Mouse (Mus musculus): ENCODE results near the gene Zfp420. TPM values are rescaled to one million over a fixed set of nuclear protein-coding genes. Genes with fewer than 3 reads are reported as not detected.

Zfp420 gene
- polyA plus RNA-seq, 1 experiment from 2014 or later, result 3.3 TPM

DNA sequence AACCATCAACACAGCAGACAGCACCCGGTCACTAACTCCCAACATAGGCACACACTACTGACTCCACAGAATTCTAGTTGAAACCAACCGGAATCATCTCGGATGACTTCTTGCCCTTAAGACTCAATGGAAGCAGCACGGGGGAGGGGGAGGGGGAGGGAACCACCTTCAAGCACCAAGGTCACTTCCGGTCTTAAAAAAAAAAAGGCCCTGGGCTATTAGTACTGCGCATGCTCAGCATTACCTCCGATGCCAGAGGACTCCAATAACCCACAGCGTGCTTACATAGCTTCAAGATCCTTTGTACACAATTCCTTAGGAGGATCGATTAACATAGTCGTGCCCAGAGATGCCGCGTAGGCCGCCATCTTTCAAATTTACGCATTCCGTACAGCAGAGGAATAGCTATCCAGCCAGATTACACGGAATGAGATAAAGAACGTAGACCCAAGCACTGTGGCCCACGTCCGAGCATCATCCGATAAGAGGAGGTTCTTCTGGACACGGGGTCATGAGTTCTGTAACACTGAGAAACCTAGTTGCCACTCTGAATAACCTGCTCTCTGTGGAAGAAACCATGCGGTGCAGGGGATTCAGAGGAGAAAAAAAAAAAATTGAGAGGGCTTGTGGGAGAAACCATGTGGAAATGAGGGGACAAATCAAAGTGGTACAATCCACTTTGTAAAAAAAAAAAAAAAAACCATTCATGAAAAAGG is 46.3 kb downstream of the Zfp420 start, which contains the start of gene Zfp27:
Zfp27 (minus strand) TSS at position 607 of the 716 bp plus-strand sequence.
- Histone ChIP-seq H3K9ac (replicated peaks; ENCODE audit: low read depth) (peak within 1 kb of the TSS; percentile 56), H3K9me3 (ENCODE audit: low read length) (no peaks in the 10 kb centered on the region), H3K27ac (ENCODE audit: low read length) (peak within 1 kb of the TSS; percentile 93), H3K27me3 (replicated peaks; ENCODE audit: insufficient read depth, low read length) (no peaks in the 10 kb centered on the region), H3K4me1 (ENCODE audit: insufficient read depth, low read depth, low read length) (no peaks in the 10 kb centered on the region), H3K36me3 (ENCODE audit: insufficient read depth, low read length) (no peaks in the 10 kb centered on the region), H3K4me2 (replicated peaks; ENCODE audit: low read depth, low read length) (peak within 1 kb of the TSS; percentile 67), H3K4me3 (ENCODE audit: low read depth, low read length) (peak within 1 kb of the TSS; percentile 63)
- WGBS, result under 1% methylated on average over 22 of the region's 22 CpGs
- DNase-seq (ENCODE audit: low spot score) (peak; percentile 95), ATAC-seq (peak; percentile 69)
- peak; percentile 49; the same call in 1 of the 2 replicates for TF ChIP-seq EP300 (IDR thresholded peaks at IDR 0.05)
- TF ChIP-seq CTCF (IDR thresholded peaks at IDR 0.05), result no peak

DNA sequence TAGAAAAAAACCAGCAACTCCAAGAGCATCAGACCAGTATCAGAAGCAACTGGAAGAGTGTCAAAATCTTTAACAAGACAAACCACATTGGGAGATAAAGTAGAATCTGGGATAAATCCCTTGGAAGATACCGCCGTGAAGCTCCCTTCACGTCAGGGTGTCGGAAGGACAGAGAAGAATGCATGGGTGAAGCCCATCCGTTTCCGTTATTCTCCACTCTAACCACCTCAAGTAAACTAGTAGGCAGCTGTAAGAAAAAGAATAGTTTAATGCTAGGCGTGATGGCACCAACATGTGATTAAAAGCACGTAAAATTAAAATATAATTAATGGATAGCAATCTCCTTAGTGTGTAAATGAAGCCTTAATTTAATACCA is 46.9 kb downstream of the Zfp420 start:
- Histone ChIP-seq H3K27ac (ENCODE audit: low read length) (peak overlapping the region; percentile 93), H3K9ac (replicated peaks; ENCODE audit: low read depth) (no peak overlapping the region)
- no peak for DNase-seq (ENCODE audit: low spot score)

DNA sequence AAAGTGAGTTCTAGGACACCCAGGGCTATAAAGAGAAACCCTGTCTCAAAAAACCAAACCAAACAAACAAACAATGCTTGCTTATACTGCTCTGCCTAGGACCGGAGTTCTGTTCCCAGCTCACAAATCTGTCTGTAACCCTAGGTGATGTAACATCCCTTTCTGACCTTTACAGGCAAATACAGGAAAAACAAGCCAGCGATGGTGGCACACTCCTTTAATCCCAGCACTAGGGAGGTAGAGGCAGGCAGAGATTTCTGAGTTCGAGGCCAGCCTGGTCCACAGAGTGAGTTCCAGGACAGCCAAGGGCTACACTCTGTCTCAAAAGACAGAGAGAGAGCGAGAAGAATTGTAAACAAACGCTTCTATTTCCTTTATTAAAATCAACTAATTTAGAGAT is 47.4 kb downstream of the Zfp420 start:
- ATAC-seq (no peak), DNase-seq (ENCODE audit: low spot score) (no peak)
- no peaks in the 10 kb centered on the region for H3K27me3 ChIP-seq (replicated peaks; ENCODE audit: insufficient read depth, low read length)
- no peak overlapping the region for H3K27ac ChIP-seq (ENCODE audit: low read length)
- no peaks in the 10 kb centered on the region for H3K9me3 ChIP-seq (ENCODE audit: low read length)
- H3K36me3 ChIP-seq (ENCODE audit: insufficient read depth, low read length), result no peaks in the 10 kb centered on the region
- H3K4me2 ChIP-seq (replicated peaks; ENCODE audit: low read depth, low read length), result no peak overlapping the region; the same call in 1 of the 2 replicates
- H3K9ac ChIP-seq (replicated peaks; ENCODE audit: low read depth), result no peak overlapping the region
- H3K4me3 ChIP-seq (ENCODE audit: low read depth, low read length), result no peak overlapping the region; the same call in 1 of the 2 replicates
- 90% methylated on average over 5 of the region's 5 CpGs for WGBS
- no peak for TF ChIP-seq CTCF (IDR thresholded peaks at IDR 0.05)
- no peak for TF ChIP-seq EP300 (IDR thresholded peaks at IDR 0.05)
- H3K4me1 ChIP-seq (ENCODE audit: insufficient read depth, low read depth, low read length), result no peaks in the 10 kb centered on the region

More for the DNA sequence above, 46.9 kb downstream of the Zfp420 start:
- TF ChIP-seq CTCF (IDR thresholded peaks at IDR 0.05), result no peak
- peak; percentile 26; the same call in 1 of the 2 replicates for TF ChIP-seq EP300 (IDR thresholded peaks at IDR 0.05)
- WGBS, result 18% methylated on average over 8 of the region's 8 CpGs
- H3K4me2 ChIP-seq (replicated peaks; ENCODE audit: low read depth, low read length), result peak overlapping the region; percentile 67
- no peaks in the 10 kb centered on the region for H3K27me3 ChIP-seq (replicated peaks; ENCODE audit: insufficient read depth, low read length)
- no peak for ATAC-seq
- peak overlapping the region; percentile 63 for H3K4me3 ChIP-seq (ENCODE audit: low read depth, low read length)
- no peaks in the 10 kb centered on the region for H3K36me3 ChIP-seq (ENCODE audit: insufficient read depth, low read length)
- H3K4me1 ChIP-seq (ENCODE audit: insufficient read depth, low read depth, low read length), result no peaks in the 10 kb centered on the region
- H3K9me3 ChIP-seq (ENCODE audit: low read length), result no peaks in the 10 kb centered on the region

DNA sequence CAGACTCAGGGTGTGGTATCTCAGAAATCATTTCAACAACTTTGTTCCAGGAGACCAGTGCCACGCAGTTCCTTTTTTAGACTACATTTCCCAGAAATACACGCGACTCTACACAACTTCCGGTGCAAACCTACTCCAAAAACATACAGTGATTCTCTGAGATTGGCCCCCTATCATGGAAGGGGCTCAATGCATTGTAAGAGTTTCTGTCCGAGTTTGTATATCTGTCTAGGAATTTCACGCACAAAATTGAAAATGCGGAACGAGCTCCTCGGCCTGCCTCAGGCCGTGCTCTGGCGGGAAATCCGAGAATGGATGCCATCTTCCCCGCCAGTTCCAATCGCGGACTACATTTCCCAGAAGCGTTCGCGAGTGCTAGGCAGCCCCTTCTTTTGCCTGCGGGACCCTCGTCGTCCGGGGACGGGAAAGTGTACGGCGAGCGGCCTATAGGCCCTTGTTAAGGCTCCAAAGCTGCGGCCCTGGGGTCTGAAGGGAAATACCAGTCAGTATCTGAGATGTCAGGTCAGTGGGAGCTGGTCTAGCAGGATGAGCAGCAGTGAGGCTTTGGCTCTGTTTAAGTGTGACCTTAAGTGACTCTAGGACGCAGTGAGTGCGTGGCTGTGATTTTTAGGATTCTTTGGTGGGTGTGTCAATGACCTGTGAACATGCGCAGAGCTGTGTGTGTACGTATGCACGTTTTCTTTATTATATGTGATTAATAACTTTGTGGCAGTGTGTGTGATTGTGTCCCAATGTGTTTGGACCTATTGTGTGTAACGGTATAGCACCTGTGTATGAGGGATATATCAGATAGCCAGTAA is 48.6 kb downstream of the Zfp420 start, which contains the start of gene Zfp383:
Zfp383 (plus strand) TSS at position 94 of the 821 bp plus-strand sequence.
- peak; percentile 83 for ATAC-seq
- Histone ChIP-seq H3K4me3 (ENCODE audit: low read depth, low read length) (peak within 1 kb of the TSS; percentile 69), H3K4me1 (ENCODE audit: insufficient read depth, low read depth, low read length) (no peaks in the 10 kb centered on the region), H3K4me2 (replicated peaks; ENCODE audit: low read depth, low read length) (peak within 1 kb of the TSS; percentile 58), H3K36me3 (ENCODE audit: insufficient read depth, low read length) (0 out of 2 replicates have a peak, but pooled peaks cover 2% of the 10 kb centered on the region), H3K9me3 (ENCODE audit: low read length) (no peaks in the 10 kb centered on the region), H3K27me3 (replicated peaks; ENCODE audit: insufficient read depth, low read length) (no peaks in the 10 kb centered on the region), H3K9ac (replicated peaks; ENCODE audit: low read depth) (peak within 1 kb of the TSS; percentile 71), H3K27ac (ENCODE audit: low read length) (peak within 1 kb of the TSS; percentile 89)
- peak; percentile 94 for DNase-seq (ENCODE audit: low spot score)
- 1% methylated on average over 33 of the region's 33 CpGs for WGBS
- TF ChIP-seq CTCF (IDR thresholded peaks at IDR 0.05) (no peak), EP300 (IDR thresholded peaks at IDR 0.05) (peak; percentile 66)

DNA sequence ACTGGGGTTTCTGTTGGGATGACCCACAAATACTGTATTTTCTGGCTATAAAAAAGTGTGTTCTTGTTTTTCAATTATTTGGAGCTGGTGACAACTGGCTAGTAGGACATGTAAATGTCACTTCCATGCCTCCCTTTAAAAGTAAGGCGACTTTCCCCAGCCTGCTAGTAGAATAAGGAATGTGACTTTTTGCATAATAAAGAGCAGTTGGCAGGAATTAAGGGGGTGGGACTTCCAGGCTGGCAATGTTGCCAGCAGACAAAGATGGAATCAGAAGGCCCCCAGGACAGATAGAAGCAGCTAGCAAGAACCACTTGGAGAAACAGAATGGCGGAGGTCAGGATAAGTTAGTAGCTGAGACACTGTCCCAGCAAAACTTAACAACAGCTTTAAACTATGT is 50.5 kb downstream of the Zfp420 start:
- no peak overlapping the region for H3K4me2 ChIP-seq (replicated peaks; ENCODE audit: low read depth, low read length)
- 65% methylated on average over 2 of the region's 2 CpGs for WGBS

DNA sequence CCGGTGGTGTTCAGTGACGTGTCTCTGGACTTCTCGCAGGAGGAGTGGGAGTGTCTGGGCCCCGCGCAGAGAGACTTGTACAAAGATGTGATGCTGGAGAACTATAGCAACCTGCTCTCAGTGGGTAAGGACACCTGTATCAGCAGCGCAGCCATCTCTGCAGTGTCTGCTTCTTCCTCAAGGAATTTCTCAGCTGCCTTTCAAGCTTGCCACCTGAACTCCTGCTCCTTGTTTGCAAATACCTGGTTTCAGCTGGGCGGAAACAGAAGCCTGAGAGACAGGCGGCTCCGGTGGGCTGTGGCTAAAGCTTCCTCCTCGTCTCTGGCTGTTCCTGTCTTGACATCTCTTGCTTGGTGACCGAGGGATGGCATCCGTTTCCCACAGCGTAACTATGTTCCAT is 52.4 kb downstream of the Zfp420 start:
- DNase-seq (ENCODE audit: low spot score), result no peak
- H3K4me2 ChIP-seq (replicated peaks; ENCODE audit: low read depth, low read length), result no peak overlapping the region
- no peaks in the 10 kb centered on the region for H3K9me3 ChIP-seq (ENCODE audit: low read length)
- no peaks in the 10 kb centered on the region for H3K27me3 ChIP-seq (replicated peaks; ENCODE audit: insufficient read depth, low read length)
- H3K9ac ChIP-seq (replicated peaks; ENCODE audit: low read depth), result no peak overlapping the region
- H3K36me3 ChIP-seq (ENCODE audit: insufficient read depth, low read length), result peaks cover 27% of the 10 kb centered on the region
- 87% methylated on average over 13 of the region's 13 CpGs for WGBS
- TF ChIP-seq CTCF (IDR thresholded peaks at IDR 0.05) (no peak), EP300 (IDR thresholded peaks at IDR 0.05) (no peak)
- H3K4me3 ChIP-seq (ENCODE audit: low read depth, low read length), result no peak overlapping the region
- H3K27ac ChIP-seq (ENCODE audit: low read length), result no peak overlapping the region
- no peaks in the 10 kb centered on the region for H3K4me1 ChIP-seq (ENCODE audit: insufficient read depth, low read depth, low read length)
- no peak for ATAC-seq

More for the DNA sequence above, 50.5 kb downstream of the Zfp420 start:
- Histone ChIP-seq H3K27me3 (replicated peaks; ENCODE audit: insufficient read depth, low read length) (no peaks in the 10 kb centered on the region), H3K9ac (replicated peaks; ENCODE audit: low read depth) (no peak overlapping the region), H3K4me1 (ENCODE audit: insufficient read depth, low read depth, low read length) (no peaks in the 10 kb centered on the region), H3K36me3 (ENCODE audit: insufficient read depth, low read length) (peaks cover 21% of the 10 kb centered on the region), H3K27ac (ENCODE audit: low read length) (no peak overlapping the region), H3K4me3 (ENCODE audit: low read depth, low read length) (no peak overlapping the region), H3K9me3 (ENCODE audit: low read length) (no peaks in the 10 kb centered on the region)
- TF ChIP-seq EP300 (IDR thresholded peaks at IDR 0.05), result no peak
- no peak for TF ChIP-seq CTCF (IDR thresholded peaks at IDR 0.05)
- DNase-seq (ENCODE audit: low spot score) (no peak), ATAC-seq (no peak)
